Mouse (Mus musculus): Measurements from ENCODE around the gene Gm20897.
"Not testable (repeated sequence)": the region's sequence is repeated elsewhere in the genome, so short reads cannot be mapped to it uniquely, and the experiment has no call there.

Gm20897 gene

GRCm38 (mm10) chrY:38502138-38502537, at the start of gene Gm20897:
Gene Gm20897, minus strand, starts transcription at chrY:38502238.
- not testable (repeated sequence) for DNase-seq
